Mouse (Mus musculus) spleen, postnatal 4 days (tissue): ENCODE results near the gene Fyb.

Source experiments
- DNase-seq, 2 experiments: peaks; one replicate each; pipeline ENCODE4 v3.0.0; 2022; ENCODE audit warnings: low spot score in 2 of 2

The Fyb gene

DNA sequence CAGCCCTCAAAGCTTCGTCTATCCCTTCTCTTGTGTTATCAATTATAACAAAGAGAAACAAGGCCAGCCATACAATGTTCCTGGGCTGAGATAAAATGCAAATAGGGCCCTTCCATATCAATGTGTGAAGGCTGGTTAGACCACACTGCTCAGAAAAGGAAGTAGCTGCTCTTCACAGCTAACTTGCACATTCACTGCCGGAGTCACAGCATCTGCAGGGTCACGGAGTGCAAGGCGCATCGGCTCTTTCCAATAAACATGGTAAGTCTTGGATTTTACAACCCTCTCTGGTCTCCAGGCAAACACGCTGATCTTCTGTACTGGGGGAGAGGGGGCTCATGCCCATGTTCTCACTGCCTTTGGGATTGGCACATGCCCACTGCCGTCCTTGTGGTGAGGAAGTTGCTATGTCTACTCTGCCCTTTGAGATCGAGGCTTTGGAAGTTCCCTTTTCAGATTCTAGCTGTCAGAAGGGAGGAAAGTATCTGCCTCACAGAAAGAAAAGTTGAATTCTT lies at the start of gene Fyb:
Gene Fyb, plus strand, starts transcription at position 201 of the 515 bp plus-strand sequence.
- no peak for DNase-seq

DNA sequence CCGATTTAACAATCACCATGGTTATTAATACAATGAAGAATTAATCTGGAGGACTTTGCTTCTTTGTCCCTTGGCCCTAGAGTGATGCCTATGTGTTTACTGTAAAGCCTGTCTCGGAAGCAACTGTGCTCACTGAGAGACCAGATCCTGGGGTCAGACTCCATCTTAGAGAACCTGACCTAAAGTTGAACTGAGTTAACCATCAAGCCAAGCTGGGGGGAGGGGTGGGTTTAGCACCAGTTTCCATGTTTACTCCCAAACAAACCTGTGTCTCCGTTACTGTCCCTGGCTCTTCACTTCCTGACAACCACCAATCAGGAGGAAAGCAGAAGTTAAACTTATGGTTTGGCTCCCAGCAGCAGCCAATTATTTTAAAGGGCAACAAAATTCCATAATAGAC lies 39.1 kb upstream of the Fyb start:
- no peak for DNase-seq

DNA sequence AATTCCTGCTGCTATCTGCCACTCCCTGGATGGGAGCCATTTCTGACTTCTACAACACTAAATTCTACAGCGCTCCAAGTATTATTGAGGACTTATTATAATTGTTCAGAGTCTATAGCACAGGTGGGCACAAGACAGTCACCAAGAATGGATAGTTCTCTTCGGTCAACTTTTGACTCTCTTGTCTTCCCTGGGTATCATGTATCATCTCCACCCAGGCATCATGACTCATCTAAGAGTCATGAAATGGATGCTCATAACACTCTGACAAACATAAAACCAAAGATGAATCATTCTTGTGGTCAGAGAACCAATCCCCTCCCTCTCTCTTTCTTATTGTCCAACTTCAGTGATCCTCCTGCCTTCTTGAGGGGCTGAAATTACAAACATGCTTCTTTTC lies 30.3 kb upstream of the Fyb start:
- DNase-seq, result no peak

DNA sequence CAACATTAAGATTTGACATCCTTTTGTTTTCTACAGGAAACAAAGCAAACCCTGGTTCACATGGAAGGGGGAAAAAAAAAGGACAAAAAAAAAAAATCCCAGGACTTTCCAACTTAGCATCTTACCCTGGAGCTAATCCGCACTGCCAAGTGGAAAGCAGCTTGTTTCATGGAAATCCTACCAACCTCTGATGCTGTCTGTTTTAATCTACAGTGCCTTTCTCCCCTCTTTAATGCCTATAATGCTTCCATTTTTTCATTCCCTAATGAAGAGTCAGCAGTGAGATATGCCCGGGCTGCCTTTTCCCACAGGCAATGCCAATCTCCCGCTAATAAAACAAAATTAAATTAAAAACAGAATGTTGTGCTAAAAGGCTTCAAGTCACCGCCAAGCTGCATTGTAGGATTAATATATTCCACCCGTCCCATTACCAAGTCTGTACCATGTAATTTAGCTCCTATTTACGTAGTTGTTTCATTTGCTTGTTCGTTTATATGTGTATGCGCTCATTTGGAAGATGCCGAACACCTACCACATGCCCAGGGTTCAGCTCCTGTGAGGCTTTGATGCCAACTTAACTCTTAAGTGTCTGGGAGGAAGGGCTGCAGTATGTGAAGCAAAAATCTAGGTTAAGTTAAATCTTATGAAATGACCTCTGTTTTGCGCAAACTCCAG lies 24.1 kb upstream of the Fyb start:
- DNase-seq, result no peak

DNA sequence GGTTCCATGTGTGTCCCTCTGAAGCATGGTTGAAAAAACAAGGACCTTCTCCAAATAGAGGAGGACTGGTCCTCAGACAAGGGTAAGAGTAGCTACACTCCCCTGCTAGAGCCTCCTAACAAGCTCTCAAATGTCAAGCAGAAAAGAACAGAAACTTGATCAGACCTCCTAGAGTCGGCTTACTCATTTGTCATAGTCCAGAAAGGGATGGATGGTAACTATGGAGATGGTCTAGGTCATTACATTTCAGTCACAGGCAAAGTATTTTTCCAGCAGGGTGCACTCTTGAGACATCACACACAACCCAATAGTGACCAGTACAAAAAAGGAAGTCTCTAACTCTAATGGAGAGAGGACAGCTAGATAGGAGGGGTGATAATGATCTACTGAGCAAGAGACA lies 21.9 kb upstream of the Fyb start:
- DNase-seq, result no peak

DNA sequence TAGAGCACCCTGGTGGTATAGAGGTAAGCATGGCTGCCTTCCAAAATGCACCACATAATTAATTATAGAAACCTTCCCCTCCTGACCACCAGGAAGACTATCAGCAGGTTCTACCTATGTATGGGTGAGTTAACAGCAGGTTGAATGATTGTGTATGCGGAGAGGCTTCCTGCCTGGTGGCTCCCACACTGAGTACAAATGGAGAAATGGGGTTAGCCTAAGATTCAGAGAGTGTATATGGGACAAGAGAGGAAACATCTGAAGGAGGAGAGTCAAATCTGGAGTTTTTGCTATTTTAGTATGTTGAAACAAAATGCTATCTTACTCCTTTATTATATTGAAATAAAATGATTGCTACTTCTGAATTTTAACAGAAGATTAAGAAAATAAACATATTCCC lies 5.1 kb upstream of the Fyb start:
- DNase-seq, result no peak

DNA sequence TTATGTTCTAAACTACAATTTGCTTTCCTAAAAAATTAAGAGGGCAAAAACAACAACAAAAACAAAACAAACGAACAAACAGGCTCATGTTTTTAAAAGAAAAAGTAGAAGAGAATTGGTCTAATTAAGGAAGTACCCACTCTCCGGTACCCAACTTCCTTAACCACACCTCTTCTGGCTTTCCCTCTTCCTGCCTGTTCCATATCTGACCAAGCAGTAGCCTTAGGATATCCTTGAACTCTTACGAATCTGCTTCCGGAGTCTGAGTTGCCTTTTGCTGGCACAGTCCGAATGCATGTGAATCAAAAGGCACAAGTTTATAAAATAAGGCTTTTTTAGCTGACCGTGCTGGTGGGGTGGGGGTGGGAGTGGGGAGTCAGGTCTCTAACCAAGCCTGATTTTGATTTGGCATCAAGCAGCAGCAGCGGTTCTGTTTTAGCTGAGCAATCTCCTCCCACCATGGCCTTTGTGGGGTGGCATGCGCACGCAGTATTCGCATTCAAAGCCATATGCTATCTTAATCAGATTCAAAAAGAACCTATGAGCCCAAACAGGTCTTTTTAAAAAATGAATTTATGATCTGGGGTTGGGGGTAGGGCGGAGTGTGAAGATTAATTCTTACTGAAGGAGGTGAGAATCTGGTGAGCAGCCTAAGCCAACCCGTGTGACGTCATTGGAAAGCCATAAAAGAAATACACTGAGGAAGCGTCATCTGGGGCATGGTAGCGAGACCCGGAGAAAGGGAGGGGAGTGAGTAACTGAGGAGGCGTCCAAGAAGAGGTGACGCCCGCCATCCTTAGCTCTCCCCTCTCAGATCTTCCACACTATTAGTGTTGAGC lies 3.0 kb upstream of the Fyb start:
- no peak for DNase-seq

DNA sequence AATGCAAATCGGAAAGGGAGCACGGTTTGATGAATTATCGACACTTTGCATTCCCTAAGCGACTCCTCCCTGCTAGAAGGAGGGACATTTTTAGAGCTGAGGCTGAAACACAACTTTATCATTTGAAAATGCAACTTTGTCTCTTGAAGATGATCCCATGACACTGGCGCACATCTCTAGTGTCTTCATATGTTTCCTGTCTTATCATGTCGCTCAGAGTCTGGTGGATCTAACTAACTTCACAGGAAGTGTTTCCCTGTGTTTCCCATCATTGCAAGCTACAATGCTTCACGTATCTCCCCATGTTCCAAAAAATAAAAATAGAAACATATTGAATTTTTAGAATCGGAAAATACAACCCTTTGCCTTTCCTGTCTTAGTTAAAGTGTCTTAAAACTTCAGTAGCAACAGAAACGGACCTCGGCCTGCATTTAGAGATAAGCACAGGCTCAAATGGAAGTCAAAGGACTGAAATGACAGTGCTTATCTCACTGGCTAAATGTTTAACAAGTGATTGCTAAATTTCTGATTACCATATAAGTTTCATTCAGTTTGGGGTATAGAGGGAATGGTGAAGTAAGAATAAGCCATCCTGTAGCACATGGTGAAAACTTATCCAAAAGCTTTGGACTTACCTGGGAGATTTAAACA lies 2.0 kb upstream of the Fyb start:
- DNase-seq, result no peak

DNA sequence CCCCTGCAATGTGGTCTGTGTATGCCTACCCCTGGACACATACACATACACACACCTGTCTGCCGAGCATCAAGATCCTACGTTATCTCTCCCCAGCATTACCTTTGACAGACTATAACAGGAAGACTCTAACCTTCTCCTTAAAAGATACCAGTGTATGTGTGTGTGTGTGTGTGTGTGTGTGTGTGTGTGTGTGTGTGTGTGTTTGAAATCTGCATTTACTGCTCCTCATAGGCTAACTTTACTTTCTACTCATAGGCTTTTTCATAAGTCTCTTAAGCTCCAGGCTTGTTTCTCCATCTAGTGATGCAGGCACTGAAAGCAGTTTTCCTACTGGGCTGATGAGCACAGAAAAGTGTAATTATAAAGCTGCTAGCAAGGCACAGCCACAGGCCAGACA lies 2.1 kb downstream of the Fyb start:
- DNase-seq, result no peak

DNA sequence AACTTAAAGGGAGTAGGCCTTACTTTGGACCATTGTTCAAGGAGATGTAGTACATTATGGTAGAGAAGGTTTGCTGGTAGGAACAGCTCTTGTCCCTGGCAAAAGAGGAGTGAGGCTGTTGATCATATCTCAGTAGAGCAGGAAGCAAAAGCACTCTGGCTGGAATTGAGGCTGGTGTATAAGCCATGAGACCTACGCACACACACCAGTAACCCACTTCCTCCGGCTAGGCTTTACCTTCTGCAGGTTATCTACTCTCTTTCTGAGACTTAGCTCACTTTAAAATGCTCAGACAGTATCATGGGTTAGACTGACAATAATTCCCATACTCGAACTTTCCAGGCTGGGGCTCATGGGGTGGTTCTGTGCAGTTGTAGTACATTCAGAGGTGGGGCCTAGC lies 2.7 kb downstream of the Fyb start:
- DNase-seq, result no peak

DNA sequence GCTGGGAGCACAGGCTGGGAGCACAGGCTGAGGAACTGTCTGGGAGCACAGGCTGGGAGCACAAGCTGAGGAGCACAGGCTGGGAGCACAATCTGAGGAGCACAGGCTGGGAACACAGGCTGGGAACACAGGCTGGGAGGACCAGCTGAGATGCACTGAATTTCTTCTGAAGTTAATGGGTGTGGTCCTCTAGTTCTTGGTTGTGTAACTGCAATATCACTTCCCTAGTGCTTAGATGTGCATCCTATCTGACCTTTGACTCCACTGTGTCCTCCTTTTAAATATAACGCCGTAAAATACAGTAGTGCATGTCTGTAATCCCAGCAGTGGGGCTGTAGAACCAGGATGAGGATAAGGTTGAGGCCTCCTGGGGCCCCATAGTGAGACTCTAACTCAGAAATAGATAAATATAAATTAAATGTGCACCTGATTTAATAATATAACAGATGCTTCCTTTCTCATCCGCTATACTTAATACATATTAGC lies 11.2 kb downstream of the Fyb start:
- no peak for DNase-seq

DNA sequence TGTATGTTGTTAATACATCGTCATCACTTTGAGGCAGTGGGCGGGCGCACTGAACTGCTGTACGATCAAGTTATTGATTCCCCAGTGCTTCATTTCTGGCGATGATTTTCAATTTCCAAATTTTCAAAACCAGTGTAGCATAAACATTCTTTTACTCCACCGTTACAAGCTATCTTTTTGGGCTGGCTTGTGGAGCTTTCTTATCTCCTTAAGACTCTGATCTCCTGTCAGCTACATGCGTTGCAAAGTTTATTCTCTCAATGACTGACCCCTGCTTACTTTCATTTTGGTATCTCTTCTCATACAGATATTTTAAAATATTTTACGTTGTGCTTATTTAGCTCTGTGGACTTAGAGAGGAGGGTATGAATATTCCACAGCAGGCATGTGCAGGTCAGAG lies 11.9 kb downstream of the Fyb start:
- DNase-seq, result no peak

DNA sequence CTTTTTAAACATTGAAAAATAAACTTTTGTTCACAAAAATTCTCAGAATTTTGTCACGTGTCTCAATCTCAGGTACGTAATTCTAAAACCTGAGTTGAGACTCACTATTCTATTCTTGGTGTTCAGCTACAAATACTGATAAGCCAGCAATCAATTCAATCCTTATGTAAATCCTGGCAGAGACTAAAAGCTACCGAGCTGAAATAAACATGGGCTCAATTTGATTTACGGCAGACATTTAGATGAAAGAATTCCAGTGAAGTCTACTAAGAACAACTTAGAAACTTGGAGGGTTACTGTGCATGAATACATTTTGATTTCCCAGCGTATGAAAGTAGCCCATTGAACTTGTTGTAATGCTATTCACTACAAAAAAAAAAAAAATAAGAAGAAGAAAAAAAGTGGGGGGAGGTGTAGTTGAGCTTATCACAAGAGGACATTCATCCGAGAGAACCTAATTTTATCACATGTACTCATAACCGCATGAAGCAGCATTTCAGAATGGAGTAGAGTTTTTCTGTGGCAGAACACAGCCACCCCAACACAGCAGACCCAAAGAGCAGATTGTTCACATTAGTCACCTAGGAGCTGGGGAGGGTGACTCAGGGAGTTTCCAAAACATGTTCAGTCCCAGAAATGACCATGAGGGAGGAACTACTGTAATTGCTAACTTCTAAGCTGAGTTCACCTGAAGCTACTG lies 17.1 kb downstream of the Fyb start:
- DNase-seq, result no peak

DNA sequence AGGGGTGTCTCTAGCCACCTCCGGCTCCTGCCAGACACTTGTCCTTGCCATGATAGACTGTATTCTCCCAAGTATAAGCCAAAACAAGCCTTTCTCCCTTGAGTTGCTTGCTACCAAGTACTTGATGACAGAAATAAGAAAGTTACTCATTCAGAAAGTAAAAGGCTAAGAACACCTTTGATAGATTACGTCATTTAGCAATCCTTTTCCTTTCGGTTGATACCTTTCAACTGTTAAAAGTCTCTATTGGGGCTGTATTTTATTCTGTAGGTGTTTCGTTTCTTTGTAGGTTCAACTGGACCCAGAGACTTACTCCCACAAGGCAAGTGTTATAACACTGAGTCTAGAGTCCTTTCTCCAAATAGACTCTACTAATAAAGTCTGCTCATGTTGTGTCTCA lies 26.3 kb downstream of the Fyb start:
- no peak for DNase-seq

DNA sequence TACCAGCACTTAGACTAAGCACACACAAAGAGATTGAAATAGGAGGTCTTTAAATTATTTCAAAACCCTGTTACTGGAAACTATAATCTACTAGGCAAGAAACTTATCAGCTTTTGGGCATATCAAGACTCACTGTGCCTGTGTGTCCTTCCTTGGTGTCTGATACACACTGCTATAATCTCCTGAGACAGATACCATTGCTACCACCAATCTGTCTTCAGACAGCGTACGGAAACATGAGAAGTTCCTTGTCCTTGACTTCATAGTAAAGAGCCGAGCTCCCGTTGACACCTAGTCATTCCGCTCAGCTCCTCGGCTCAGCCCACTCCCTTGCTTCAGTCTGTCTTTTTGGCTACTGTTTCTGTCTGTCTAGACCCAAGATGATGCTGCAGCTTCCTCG lies 29.2 kb downstream of the Fyb start:
- no peak for DNase-seq

DNA sequence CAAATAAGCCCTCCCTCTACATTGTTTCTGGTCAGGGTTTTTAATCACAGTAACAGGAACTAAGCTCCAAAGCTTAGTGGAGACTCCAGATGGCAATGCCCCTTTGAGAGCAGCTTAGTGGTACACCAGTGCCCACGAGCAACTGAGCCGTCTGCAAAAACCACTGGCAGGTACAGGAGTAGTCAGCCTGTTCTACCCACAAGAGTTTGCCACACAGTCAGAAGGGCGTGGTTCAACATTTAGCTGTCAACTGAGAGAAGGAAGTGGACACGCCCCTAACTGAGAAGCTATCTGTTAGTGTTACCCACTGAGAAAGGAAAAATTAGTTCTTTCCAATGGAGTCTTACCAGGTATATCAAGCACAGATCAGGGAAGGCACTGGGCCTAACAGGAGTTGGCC lies 32.1 kb downstream of the Fyb start:
- peak in 1 of 2 experiments; percentile 48 for DNase-seq

DNA sequence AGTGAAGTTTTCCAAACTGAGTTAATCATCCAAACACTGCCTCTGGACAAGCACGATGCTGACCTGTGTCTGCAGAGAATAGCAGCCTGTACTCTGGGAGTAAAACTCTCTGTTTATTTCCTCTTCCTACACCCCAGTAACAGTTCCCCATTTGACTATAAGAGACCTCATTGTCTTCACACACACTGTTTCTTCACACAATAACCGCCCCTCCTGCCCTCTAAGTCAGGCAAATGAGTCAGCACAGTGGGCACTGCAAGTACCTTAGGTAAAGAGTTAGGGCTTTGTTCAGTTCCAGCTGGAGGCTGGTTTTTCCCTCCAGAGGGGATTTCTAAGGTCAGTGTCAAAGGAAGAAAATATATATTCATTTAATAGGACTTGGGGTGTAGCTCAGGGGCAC lies 32.9 kb downstream of the Fyb start:
- no peak for DNase-seq

DNA sequence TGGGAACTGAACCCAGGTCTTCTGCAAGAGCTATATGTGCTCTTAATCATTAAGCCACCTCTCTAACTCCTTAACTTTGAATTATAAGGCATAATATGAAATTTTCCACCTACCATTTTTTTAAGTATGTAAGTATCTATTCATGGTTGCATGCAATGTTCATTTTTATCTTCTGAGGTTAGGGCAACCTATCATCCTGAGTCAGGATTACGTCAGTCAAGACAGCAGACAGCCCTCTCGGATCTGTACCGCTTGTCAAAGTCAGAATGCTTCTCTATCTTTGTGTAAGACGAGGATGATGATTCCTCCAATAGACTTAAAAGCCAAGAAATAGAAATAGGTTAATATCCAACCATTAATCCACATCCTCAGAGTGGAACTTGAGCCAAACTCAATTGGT lies 33.6 kb downstream of the Fyb start:
- no peak for DNase-seq

DNA sequence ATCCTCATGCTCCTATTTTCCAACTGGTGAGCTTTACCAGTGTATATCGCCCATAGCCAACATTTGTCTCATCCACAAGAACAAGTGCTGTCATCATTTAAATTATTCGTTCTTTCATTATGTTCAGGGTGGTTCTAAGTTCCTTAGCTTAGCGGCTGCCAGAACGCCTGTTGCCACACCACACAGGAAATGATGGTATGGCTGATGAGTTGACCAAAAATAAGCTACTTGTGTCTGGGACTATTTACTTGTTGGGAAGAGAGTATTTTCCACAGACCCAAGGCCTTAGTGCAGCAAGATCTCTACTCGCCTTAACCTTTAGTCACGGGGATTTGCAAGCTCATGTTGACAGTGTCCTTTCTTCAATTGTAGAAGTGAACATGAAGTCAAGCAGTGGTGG lies 34.3 kb downstream of the Fyb start:
- no peak for DNase-seq

DNA sequence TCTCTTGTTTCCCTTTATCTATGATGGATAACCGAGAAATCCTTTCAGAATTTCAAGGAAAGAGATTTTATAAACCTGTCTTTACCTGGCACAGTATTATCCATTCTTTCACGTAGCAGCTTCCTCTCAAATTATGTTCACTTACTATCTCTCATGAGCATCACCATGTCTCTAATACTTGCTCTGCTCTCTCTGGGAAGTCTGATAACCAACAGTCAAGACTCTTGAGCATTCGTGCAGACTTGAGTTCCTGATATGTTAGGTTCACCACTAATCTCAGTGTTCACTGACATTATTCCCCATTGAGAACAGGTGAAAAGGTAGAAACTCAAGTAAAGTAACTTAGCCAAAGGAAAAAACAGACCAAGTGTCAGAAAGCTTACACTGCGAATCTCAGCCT lies 34.9 kb downstream of the Fyb start:
- no peak for DNase-seq

DNA sequence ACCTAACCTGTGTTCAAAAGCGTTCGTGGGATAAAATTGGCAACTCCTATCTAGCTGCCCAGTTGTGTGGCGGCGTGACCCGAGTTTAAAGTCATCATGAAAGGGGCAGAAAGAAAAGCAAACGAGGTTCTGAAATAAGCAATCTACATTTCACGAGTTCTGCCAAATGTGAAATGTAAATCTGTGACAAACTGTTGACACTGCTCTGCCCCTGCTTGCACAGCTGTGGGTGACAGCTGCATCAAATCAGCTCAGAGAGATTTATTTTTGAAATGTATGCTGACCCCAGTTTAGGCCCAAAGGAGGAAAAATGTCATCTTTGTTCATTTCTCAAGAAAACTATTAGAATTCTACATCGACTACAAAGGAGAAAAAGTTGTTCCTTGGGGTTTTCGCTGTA lies 36.5 kb downstream of the Fyb start:
- DNase-seq, result no peak

DNA sequence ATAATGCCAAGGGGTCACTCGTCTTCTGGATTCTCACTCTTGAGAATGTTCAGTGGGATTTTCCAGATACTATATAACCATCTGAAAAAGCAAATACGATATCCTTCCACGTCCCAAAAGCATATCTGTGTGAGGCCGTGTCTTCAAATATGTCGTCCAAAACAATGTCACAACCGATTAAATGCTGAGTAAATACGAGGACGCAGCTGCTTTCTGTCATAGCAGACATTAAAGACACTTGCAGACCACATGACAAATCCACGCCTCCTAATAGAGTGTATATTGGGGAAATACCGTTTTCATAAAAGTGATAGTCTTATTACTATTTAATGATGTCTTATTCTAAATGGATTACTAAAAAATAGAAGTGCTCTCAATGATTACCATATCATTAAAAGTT lies 38.0 kb downstream of the Fyb start:
- DNase-seq, result no peak
